Comparison of ENCODE assay signal across 13 mouse cellular contexts in the genomic region with DNA sequence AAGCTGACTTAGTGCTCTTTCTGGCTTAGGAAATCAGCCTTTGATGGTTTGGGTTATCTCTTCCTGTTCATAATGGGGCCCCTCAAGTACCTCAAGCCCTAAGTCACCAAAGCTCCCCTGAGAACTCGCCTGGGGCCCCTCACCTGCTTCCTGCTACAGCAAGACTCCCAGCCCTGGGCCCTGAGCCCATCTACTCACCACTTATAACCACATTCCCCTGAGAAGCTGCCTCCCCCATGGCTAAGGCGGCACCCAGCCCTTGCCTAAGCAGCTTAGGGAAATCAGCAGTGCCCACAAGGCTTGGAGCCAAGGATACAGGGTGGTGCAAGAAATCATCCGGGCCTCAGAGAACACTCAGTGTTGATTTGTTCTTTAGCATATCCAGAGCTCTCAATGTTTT.
DNase-seq lines count a peak whose midpoint lies in the region; ATAC-seq and TF ChIP-seq lines count a peak whose summit lies in the region.
"Had no signal": no experiment of that assay in that cellular context is flagged by ENCODE, and none has a peak within 500 bp of the region (broad histone marks: within the 10 kb centered on the region; RNA-seq: fewer than 3 reads in every experiment).

No protein-coding gene starts in this region.

- H3K27ac ChIP-seq in heart, embryonic 13.5 days (replicated peaks), result peak overlapping the region; percentile 71
- no peak overlapping the region for H3K27ac ChIP-seq in heart, adult 2 months
- H3K27ac ChIP-seq in lung, postnatal 0 days (ENCODE audit: low read length), result no peak overlapping the region
- H3K27ac ChIP-seq: forebrain, embryonic 13.5 days; limb, embryonic 15.5 days had no signal

- H3K9me3 ChIP-seq in heart, embryonic 13.5 days, result no peaks in the 10 kb centered on the region
- H3K9me3 ChIP-seq in lung, postnatal 0 days (ENCODE audit: low read length), result no peaks in the 10 kb centered on the region
- H3K9me3 ChIP-seq: forebrain, embryonic 13.5 days; limb, embryonic 15.5 days had no signal

- no peaks in the 10 kb centered on the region for H3K79me2 ChIP-seq in heart, adult 2 months (replicated peaks; ENCODE audit: control insufficient read depth, insufficient read depth, low read length)

- DNase-seq in heart, adult 2 months, result no peak
- DNase-seq in 416B (ENCODE audit: low read depth) (peak; percentile 81), NIH3T3 (ENCODE audit: low read depth) (peak; percentile 18)
- no peak for DNase-seq in lung, postnatal 0 days (ENCODE audit: low spot score)
- DNase-seq in gastrocnemius, adult 8-10 months (ENCODE audit: low spot score in 2 of 2), result no peak
- no peak for DNase-seq in gastrocnemius, postnatal 36 days
- DNase-seq: kidney, adult 18-20 months; layer of hippocampus, adult 9-11 months had no signal

- 15% methylated on average over 3 of the region's 3 CpGs for WGBS in heart, embryonic 13.5 days
- WGBS in heart, adult 2 months, result 42% methylated on average over 3 of the region's 3 CpGs
- 24% methylated on average over 3 of the region's 3 CpGs for WGBS in lung, postnatal 0 days

- peak overlapping the region; percentile 57 for H3K9ac ChIP-seq in heart, embryonic 13.5 days
- H3K9ac ChIP-seq in heart, adult 2 months (ENCODE audit: low read depth, low read length), result no peak overlapping the region
- no peak overlapping the region for H3K9ac ChIP-seq in lung, postnatal 0 days (replicated peaks; ENCODE audit: low read depth)
- H3K9ac ChIP-seq: forebrain, embryonic 13.5 days; limb, embryonic 15.5 days had no signal

- peak overlapping the region; percentile 26 for H3K4me2 ChIP-seq in heart, embryonic 13.5 days
- H3K4me2 ChIP-seq in lung, postnatal 0 days (replicated peaks; ENCODE audit: low read depth, low read length), result no peak overlapping the region
- H3K4me2 ChIP-seq: forebrain, embryonic 13.5 days; limb, embryonic 15.5 days had no signal

- H3K27me3 ChIP-seq in heart, embryonic 13.5 days (replicated peaks), result no peaks in the 10 kb centered on the region; the same call in 1 of the 2 replicates
- no peaks in the 10 kb centered on the region for H3K27me3 ChIP-seq in heart, adult 2 months (ENCODE audit: control insufficient read depth, insufficient read depth, low read length)
- H3K27me3 ChIP-seq in lung, postnatal 0 days (replicated peaks; ENCODE audit: insufficient read depth, low read length), result no peaks in the 10 kb centered on the region
- H3K27me3 ChIP-seq: forebrain, embryonic 13.5 days; limb, embryonic 15.5 days had no signal

- H3K4me3 ChIP-seq in heart, embryonic 13.5 days, result no peak overlapping the region
- no peak overlapping the region for H3K4me3 ChIP-seq in heart, adult 2 months
- no peak overlapping the region for H3K4me3 ChIP-seq in lung, postnatal 0 days (ENCODE audit: low read depth, low read length)
- H3K4me3 ChIP-seq: forebrain, embryonic 13.5 days; limb, embryonic 15.5 days had no signal

- TF ChIP-seq CTCF in heart, adult 2 months (IDR thresholded peaks at IDR 0.05), result no peak
- TF ChIP-seq CTCF in lung, postnatal 0 days (IDR thresholded peaks at IDR 0.05), result no peak

- TF ChIP-seq POLR2A in heart, adult 2 months (IDR thresholded peaks at IDR 0.05; ENCODE audit: insufficient read depth, low read depth, low read length), result no peak

- ATAC-seq in heart, embryonic 13.5 days (ENCODE audit: extremely low read depth, insufficient number of reproducible peaks, low FRiP score, low TSS enrichment), result no peak
- peak; percentile 43 for ATAC-seq in lung, postnatal 0 days
- no peak for ATAC-seq in erythroblast, adult 5-6 weeks (replicated peaks; ENCODE audit: low FRiP score, poor library complexity, severe bottlenecking)
- ATAC-seq: activated CD4-positive, CD25-positive, alpha-beta regulatory T cell, adult 4 months; forebrain, embryonic 13.5 days had no signal

- no peak for TF ChIP-seq EP300 in heart, adult 2 months (IDR thresholded peaks at IDR 0.05; ENCODE audit: insufficient read depth, low read depth, low read length)
- TF ChIP-seq EP300 in lung, postnatal 0 days (IDR thresholded peaks at IDR 0.05), result no peak

- H3K36me3 ChIP-seq in heart, embryonic 13.5 days, result peaks cover 2% of the 10 kb centered on the region; the same call in 1 of the 2 replicates
- no peaks in the 10 kb centered on the region for H3K36me3 ChIP-seq in heart, adult 2 months (ENCODE audit: control insufficient read depth, insufficient read depth, low read length)
- H3K36me3 ChIP-seq in lung, postnatal 0 days (ENCODE audit: insufficient read depth, low read length), result no peaks in the 10 kb centered on the region
- H3K36me3 ChIP-seq: limb, embryonic 15.5 days had no signal

- intact Hi-C loops in heart, adult 2 months (cut with DNase I), result no loop called here
- intact Hi-C loops in gastrocnemius, postnatal 36 days (cut with DNase I), result no loop called here

- H3K4me1 ChIP-seq in heart, embryonic 13.5 days, result peaks cover 81% of the 10 kb centered on the region
- peaks cover 5% of the 10 kb centered on the region for H3K4me1 ChIP-seq in heart, adult 2 months (ENCODE audit: control insufficient read depth, insufficient read depth, low read length)
- peaks cover 4% of the 10 kb centered on the region; the same call in 1 of the 2 replicates for H3K4me1 ChIP-seq in lung, postnatal 0 days (ENCODE audit: insufficient read depth, low read depth, low read length)

Comparison
In these comparisons a context has a peak if more than half of its experiments do, and no peak if none do; other contexts are left out.
1. DNase-seq: peak in 416B (single experiment) and NIH3T3 (single experiment); none in heart, adult 2 months (0 of 2), lung, postnatal 0 days (single experiment), gastrocnemius, adult 8-10 months (0 of 2) and gastrocnemius, postnatal 36 days (0 of 2).